Mouse (Mus musculus) ES-Bruce4 (cell line): ENCODE results near the gene Raver2. TPM values are rescaled to one million over a fixed set of nuclear protein-coding genes. Genes with fewer than 3 reads are reported as not detected.

ENCODE experiments used
- H3K27ac ChIP-seq: 2 replicates; pipeline ENCODE4 v1.5.1; 2012; ENCODE audit warnings: low read length, inconsistent platforms; ENCODE audit not compliant: insufficient read depth
- H3K27me3 ChIP-seq: 2 replicates; pipeline ENCODE4 v1.6.1; 2012; ENCODE audit warnings: mild to moderate bottlenecking, low read length, inconsistent platforms; ENCODE audit not compliant: control insufficient read depth, poor library complexity, insufficient read depth, severe bottlenecking
- H3K36me3 ChIP-seq: 2 replicates; pipeline ENCODE4 v1.6.1; 2012; ENCODE audit warnings: inconsistent platforms, mild to moderate bottlenecking, low read length, moderate library complexity; ENCODE audit not compliant: control insufficient read depth, poor library complexity, insufficient read depth, severe bottlenecking
- H3K4me1 ChIP-seq: one replicate; pipeline ENCODE4 v1.8.1; 2011; ENCODE audit warnings: low read length; ENCODE audit not compliant: control insufficient read depth, insufficient read depth
- H3K4me3 ChIP-seq: 2 replicates; pipeline ENCODE4 v1.5.1; 2011; ENCODE audit warnings: low read depth, mild to moderate bottlenecking, low read length
- H3K9ac ChIP-seq: 2 replicates; pipeline ENCODE4 v1.6.1; 2012; ENCODE audit warnings: low read depth, mild to moderate bottlenecking, inconsistent platforms; ENCODE audit not compliant: poor library complexity, severe bottlenecking
- H3K9me3 ChIP-seq: replicated peaks from 2 replicates; pipeline ENCODE4 v1.6.1; 2012; ENCODE audit warnings: mild to moderate bottlenecking, low read length, inconsistent platforms; ENCODE audit not compliant: control insufficient read depth, poor library complexity, insufficient read depth, severe bottlenecking
- CTCF ChIP-seq: IDR thresholded peaks from one replicate; pipeline ENCODE4 v1.8.1; 2011; ENCODE audit warnings: low read depth, low read length
- EP300 ChIP-seq: IDR thresholded peaks from 2 replicates; pipeline ENCODE4 v1.6.1; 2011; ENCODE audit warnings: low read depth, low read length; ENCODE audit not compliant: insufficient read depth
- POLR2A ChIP-seq: IDR thresholded peaks from one replicate; pipeline ENCODE4 v1.8.1; 2011; ENCODE audit warnings: low read length; ENCODE audit not compliant: insufficient read depth
- polyA plus RNA-seq: library from polyadenylated mRNA; stranded (reverse); fragments of >200 nt; gene quantifications from 2 replicates; pipeline ENCODE4 v1.2.4, GENCODE M21; 2011; ENCODE audit warnings: low read depth; ENCODE audit not compliant: missing spikeins, insufficient read depth, insufficient read length

The Raver2 gene
- polyA plus RNA-seq, 1 experiment, result 17.0 TPM

- TF ChIP-seq POLR2A, result no peak
- no peak for TF ChIP-seq EP300
- no peak for TF ChIP-seq CTCF
Observed at GRCm38 (mm10) chr4:101121002-101121401, 52.2 kb downstream of the Raver2 start.

GRCm38 (mm10) chr4:101135013-101135412 is 66.2 kb downstream of the Raver2 start:
- Histone ChIP-seq H3K27ac (no peak overlapping the region), H3K4me1 (no peaks in the 10 kb centered on the region), H3K4me3 (no peak overlapping the region), H3K27me3 (no peaks in the 10 kb centered on the region), H3K36me3 (no peaks in the 10 kb centered on the region), H3K9me3 (no peaks in the 10 kb centered on the region), H3K9ac (no peak overlapping the region)
- no peak for TF ChIP-seq POLR2A

More at GRCm38 (mm10) chr4:101121002-101121401, 52.2 kb downstream of the Raver2 start:
- H3K27ac ChIP-seq, result no peak overlapping the region
- no peak overlapping the region for H3K9ac ChIP-seq
- no peak overlapping the region for H3K4me3 ChIP-seq
- no peaks in the 10 kb centered on the region for H3K4me1 ChIP-seq
- no peaks in the 10 kb centered on the region; the same call in 1 of the 2 replicates for H3K36me3 ChIP-seq
- H3K27me3 ChIP-seq, result no peaks in the 10 kb centered on the region
- no peaks in the 10 kb centered on the region; the same call in 1 of the 2 replicates for H3K9me3 ChIP-seq

- TF ChIP-seq POLR2A, result no peak
- TF ChIP-seq EP300, result no peak
- TF ChIP-seq CTCF, result no peak
- Histone ChIP-seq H3K27ac (no peak overlapping the region), H3K36me3 (no peaks in the 10 kb centered on the region)
Observed at GRCm38 (mm10) chr4:101135909-101136308, 67.1 kb downstream of the Raver2 start.

GRCm38 (mm10) chr4:101137975-101138374 is 69.2 kb downstream of the Raver2 start:
- Histone ChIP-seq H3K4me3 (no peak overlapping the region), H3K27me3 (no peaks in the 10 kb centered on the region), H3K9ac (no peak overlapping the region), H3K9me3 (no peaks in the 10 kb centered on the region), H3K4me1 (no peaks in the 10 kb centered on the region), H3K36me3 (no peaks in the 10 kb centered on the region), H3K27ac (no peak overlapping the region)
- TF ChIP-seq CTCF (no peak), EP300 (no peak), POLR2A (no peak)

More at GRCm38 (mm10) chr4:101135909-101136308, 67.1 kb downstream of the Raver2 start:
- H3K27me3 ChIP-seq, result no peaks in the 10 kb centered on the region
- H3K4me1 ChIP-seq, result no peaks in the 10 kb centered on the region
- H3K4me3 ChIP-seq, result no peak overlapping the region
- H3K9ac ChIP-seq, result no peak overlapping the region
- H3K9me3 ChIP-seq, result no peaks in the 10 kb centered on the region

GRCm38 (mm10) chr4:101141768-101142167 is 73.0 kb downstream of the Raver2 start:
- no peak for TF ChIP-seq POLR2A
- no peak for TF ChIP-seq CTCF
- TF ChIP-seq EP300, result no peak
- H3K27ac ChIP-seq, result no peak overlapping the region
- no peaks in the 10 kb centered on the region for H3K9me3 ChIP-seq

GRCm38 (mm10) chr4:101143901-101144300 is 75.1 kb downstream of the Raver2 start:
- no peaks in the 10 kb centered on the region for H3K27me3 ChIP-seq
- H3K9me3 ChIP-seq, result no peaks in the 10 kb centered on the region
- H3K36me3 ChIP-seq, result no peaks in the 10 kb centered on the region
- no peak overlapping the region for H3K27ac ChIP-seq
- H3K4me1 ChIP-seq, result no peaks in the 10 kb centered on the region
- H3K4me3 ChIP-seq, result no peak overlapping the region
- H3K9ac ChIP-seq, result no peak overlapping the region
- TF ChIP-seq CTCF, result no peak
- TF ChIP-seq EP300, result no peak
- TF ChIP-seq POLR2A, result no peak

More at GRCm38 (mm10) chr4:101141768-101142167, 73.0 kb downstream of the Raver2 start:
- Histone ChIP-seq H3K27me3 (no peaks in the 10 kb centered on the region), H3K9ac (no peak overlapping the region), H3K4me1 (no peaks in the 10 kb centered on the region), H3K36me3 (no peaks in the 10 kb centered on the region), H3K4me3 (no peak overlapping the region)
